Mouse (Mus musculus) liver, embryonic 16.5 days (tissue): ENCODE results near the gene 2200002D01Rik. TPM values are rescaled to one million over a fixed set of nuclear protein-coding genes. Genes with fewer than 3 reads are reported as not detected.
A peak's percentile ranks its signal among the peaks of the same experiment; 100 is the strongest.
"Not testable (repeated sequence)": the region's sequence is repeated elsewhere in the genome, so short reads cannot be mapped to it uniquely, and the experiment has no call there.

Source experiments
- ATAC-seq: fragments of 200-750 bp; cut with Nextera tagmentation; 2 replicates; pipeline ENCODE4 v1.8.0; 2017; ENCODE audit warnings: low read depth, mild to moderate bottlenecking, moderate number of reproducible peaks, moderate library complexity
- H3K27ac ChIP-seq: fragments of 300-500 bp; sonication (generic); 2 replicates; pipeline ENCODE4 v1.5.1; 2014; ENCODE audit warnings: mild to moderate bottlenecking, low read length
- H3K27me3 ChIP-seq: fragments of 300-500 bp; sonication (generic); 2 replicates; pipeline ENCODE4 v1.6.1; 2014; ENCODE audit warnings: low read depth, low read length, mixed read lengths; ENCODE audit not compliant: control insufficient read depth, insufficient read depth
- H3K36me3 ChIP-seq: fragments of 300-500 bp; sonication (generic); 2 replicates; pipeline ENCODE4 v1.6.1; 2014; ENCODE audit warnings: mild to moderate bottlenecking; ENCODE audit not compliant: control insufficient read depth, insufficient read depth
- H3K4me1 ChIP-seq: fragments of 300-500 bp; sonication (generic); 2 replicates; pipeline ENCODE4 v1.6.1; 2014; ENCODE audit warnings: low read depth, low read length, mixed read lengths; ENCODE audit not compliant: control insufficient read depth
- H3K4me2 ChIP-seq: fragments of 300-500 bp; sonication (generic); 2 replicates; pipeline ENCODE4 v1.6.1; 2014; ENCODE audit warnings: low read depth, low read length, mixed read lengths
- H3K4me3 ChIP-seq: fragments of 300-500 bp; sonication (generic); 2 replicates; pipeline ENCODE4 v1.5.1; 2014; ENCODE audit warnings: low read depth, mild to moderate bottlenecking, low read length
- H3K9ac ChIP-seq: fragments of 300-500 bp; sonication (generic); 2 replicates; pipeline ENCODE4 v1.6.1; 2014; ENCODE audit warnings: low read depth, low read length
- H3K9me3 ChIP-seq: fragments of 300-500 bp; sonication (generic); replicated peaks from 2 replicates; pipeline ENCODE4 v1.6.1; 2016; ENCODE audit warnings: low read length; ENCODE audit not compliant: control insufficient read depth
- WGBS: fragments of 180-500 bp; shearing (Covaris S2); extraction: QIAGEN DNeasy Blood & Tissue Kit; methylation state at CpG from one replicate; pipeline ENCODE4 v1.1.7; 2014; ENCODE audit not compliant: insufficient replicate concordance; 5-methylcytosine and 5-hydroxymethylcytosine counted together
- polyA plus RNA-seq: library from polyadenylated mRNA; unstranded; fragments of >200 nt; fragmentation: Nextera tagmentation; extraction: Ambion mirVana; gene quantifications from 2 replicates; pipeline ENCODE4 v1.2.1, GENCODE M21; 2015

2200002D01Rik gene
- polyA plus RNA-seq, 1 experiment from 2014 or later, result 5.8 TPM

GRCm38 (mm10) chr7:29247314-29247700 is 959 bp downstream of the 2200002D01Rik start:
- WGBS, result 28% methylated on average over 16 of the region's 16 CpGs
- Histone ChIP-seq H3K9me3 (no peaks in the 10 kb centered on the region), H3K27me3 (no peaks in the 10 kb centered on the region), H3K9ac (no peak overlapping the region), H3K36me3 (no peaks in the 10 kb centered on the region), H3K4me3 (peak overlapping the region; percentile 54), H3K27ac (no peak overlapping the region), H3K4me1 (peaks cover 8% of the 10 kb centered on the region), H3K4me2 (peak overlapping the region; percentile 74)
- no peak for ATAC-seq

GRCm38 (mm10) chr7:29246619-29247313 is 1.5 kb downstream of the 2200002D01Rik start:
- no peak overlapping the region for H3K4me3 ChIP-seq
- 73% methylated on average over 21 of the region's 21 CpGs for WGBS
- H3K9me3 ChIP-seq, result no peaks in the 10 kb centered on the region
- H3K27ac ChIP-seq, result no peak overlapping the region
- H3K27me3 ChIP-seq, result no peaks in the 10 kb centered on the region
- H3K9ac ChIP-seq, result no peak overlapping the region
- H3K36me3 ChIP-seq, result no peaks in the 10 kb centered on the region
- ATAC-seq, result no peak
- peaks cover 8% of the 10 kb centered on the region for H3K4me1 ChIP-seq
- H3K4me2 ChIP-seq, result 0 out of 2 replicates have a peak overlapping the region, but pooled peaks have one; percentile 74

- H3K36me3 ChIP-seq, result no peaks in the 10 kb centered on the region
- H3K27ac ChIP-seq, result no peak overlapping the region
- no peak overlapping the region for H3K4me3 ChIP-seq
- 77% methylated on average over 5 of the region's 5 CpGs for WGBS
- no peak for ATAC-seq
- no peaks in the 10 kb centered on the region for H3K27me3 ChIP-seq
- H3K4me2 ChIP-seq, result no peak overlapping the region
- peaks cover 8% of the 10 kb centered on the region for H3K4me1 ChIP-seq
- H3K9me3 ChIP-seq, result no peaks in the 10 kb centered on the region
- no peak overlapping the region for H3K9ac ChIP-seq
These were observed 2.3 kb downstream of the 2200002D01Rik start for GRCm38 (mm10) chr7:29246015-29246414.

- H3K9me3 ChIP-seq, result no peaks in the 10 kb centered on the region
- 71% methylated on average over 7 of the region's 7 CpGs for WGBS
- no peak for ATAC-seq
- H3K9ac ChIP-seq, result no peak overlapping the region
- H3K4me3 ChIP-seq, result no peak overlapping the region
- no peaks in the 10 kb centered on the region for H3K36me3 ChIP-seq
- no peak overlapping the region for H3K4me2 ChIP-seq
- peaks cover 8% of the 10 kb centered on the region for H3K4me1 ChIP-seq
- no peak overlapping the region for H3K27ac ChIP-seq
- H3K27me3 ChIP-seq, result no peaks in the 10 kb centered on the region
These were observed 3.4 kb downstream of the 2200002D01Rik start for GRCm38 (mm10) chr7:29244732-29245416.

- Histone ChIP-seq H3K4me2 (peak within 1 kb of the TSS; percentile 92), H3K36me3 (no peaks in the 10 kb centered on the region), H3K27ac (peak within 1 kb of the TSS; percentile 87), H3K4me1 (peaks cover 15% of the 10 kb centered on the region), H3K4me3 (peak within 1 kb of the TSS; percentile 77), H3K27me3 (no peaks in the 10 kb centered on the region; the same call in 1 of the 2 replicates), H3K9ac (peak within 1 kb of the TSS; percentile 69), H3K9me3 (no peaks in the 10 kb centered on the region)
- under 1% methylated on average over 60 of the region's 60 CpGs for WGBS
- peak; percentile 98 for ATAC-seq
These were observed 10.0 kb downstream of the 2200002D01Rik start, which contains the start of gene Yif1b for GRCm38 (mm10) chr7:29238019-29238967. Yif1b (plus strand) TSS chr7:29238329.

GRCm38 (mm10) chr7:29237596-29237995 is 10.7 kb downstream of the 2200002D01Rik start:
- not testable (repeated sequence) for H3K27me3 ChIP-seq, H3K9me3 ChIP-seq, H3K36me3 ChIP-seq, ATAC-seq
- H3K4me1 ChIP-seq, result peaks cover 15% of the 10 kb centered on the region
- peak overlapping the region; percentile 57 for H3K4me3 ChIP-seq
- H3K9ac ChIP-seq, result peak overlapping the region; percentile 69
- WGBS, result 23% methylated on average over 6 of the region's 6 CpGs
- peak overlapping the region; percentile 92 for H3K4me2 ChIP-seq
- H3K27ac ChIP-seq, result peak overlapping the region; percentile 87

GRCm38 (mm10) chr7:29236593-29236992 is 11.7 kb downstream of the 2200002D01Rik start:
- no peak for ATAC-seq
- H3K9ac ChIP-seq, result no peak overlapping the region
- no peak overlapping the region for H3K4me3 ChIP-seq
- 58% methylated on average over 4 of the region's 4 CpGs for WGBS
- H3K36me3 ChIP-seq, result no peaks in the 10 kb centered on the region
- no peak overlapping the region for H3K4me2 ChIP-seq
- H3K9me3 ChIP-seq, result no peaks in the 10 kb centered on the region
- H3K27me3 ChIP-seq, result peaks cover 17% of the 10 kb centered on the region
- peaks cover 15% of the 10 kb centered on the region for H3K4me1 ChIP-seq
- H3K27ac ChIP-seq, result no peak overlapping the region

- no peak overlapping the region for H3K27ac ChIP-seq
These were observed 13.6 kb downstream of the 2200002D01Rik start for GRCm38 (mm10) chr7:29234661-29235060.

More at GRCm38 (mm10) chr7:29234661-29235060, 13.6 kb downstream of the 2200002D01Rik start:
- peaks cover 25% of the 10 kb centered on the region for H3K27me3 ChIP-seq
- H3K4me3 ChIP-seq, result no peak overlapping the region
- H3K9ac ChIP-seq, result no peak overlapping the region
- H3K4me2 ChIP-seq, result no peak overlapping the region
- H3K4me1 ChIP-seq, result peaks cover 15% of the 10 kb centered on the region
- no peaks in the 10 kb centered on the region for H3K9me3 ChIP-seq
- H3K36me3 ChIP-seq, result no peaks in the 10 kb centered on the region
- WGBS, result 76% methylated on average over 5 of the region's 5 CpGs
- ATAC-seq, result no peak
